Mouse (Mus musculus) frontal cortex, postnatal 25 days (tissue): Measurements from ENCODE around the gene Ushbp1.
A peak's percentile ranks its signal among the peaks of the same experiment; 100 is the strongest.
"Not testable (repeated sequence)": the region's sequence is repeated elsewhere in the genome, so short reads cannot be mapped to it uniquely, and the experiment has no call there.

Experiments used
- DNase-seq, 2 experiments: peaks; one replicate each; pipeline ENCODE4 v3.0.0; 2022; ENCODE audit warnings: low spot score in 2 of 2

Gene Ushbp1

GRCm38 (mm10) chr8:71371236-71371848 lies 24.3 kb downstream of the Ushbp1 start, which contains the start of gene Ocel1:
Gene Ocel1 (plus strand): TSS chr8:71371298.
- peak; percentile 95 to 96 for DNase-seq

DNA sequence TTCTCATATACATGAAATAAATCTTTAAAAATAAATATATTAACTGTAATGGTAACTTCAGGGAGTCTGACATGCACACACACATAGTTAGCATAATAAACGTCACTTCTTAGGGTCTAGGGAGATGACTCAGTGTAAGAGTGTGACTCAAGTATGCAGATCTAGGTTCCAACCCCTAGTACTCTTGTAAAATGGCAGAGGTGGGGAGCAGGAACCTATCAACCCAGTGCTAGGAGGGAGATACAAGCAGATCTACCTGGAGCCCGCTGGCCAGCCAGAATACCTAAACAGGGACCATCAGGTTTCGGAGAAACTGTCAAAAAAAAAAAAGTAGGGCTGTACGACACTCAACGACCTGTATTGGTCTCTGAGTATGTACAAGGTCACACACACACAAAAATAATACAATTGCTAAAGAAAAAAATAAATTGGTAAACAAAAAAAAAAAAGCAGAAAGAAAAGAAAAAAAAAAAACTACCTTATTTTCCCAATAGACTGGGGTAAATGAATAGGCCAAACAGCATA lies 24.8 kb downstream of the Ushbp1 start:
- no peak for DNase-seq

DNA sequence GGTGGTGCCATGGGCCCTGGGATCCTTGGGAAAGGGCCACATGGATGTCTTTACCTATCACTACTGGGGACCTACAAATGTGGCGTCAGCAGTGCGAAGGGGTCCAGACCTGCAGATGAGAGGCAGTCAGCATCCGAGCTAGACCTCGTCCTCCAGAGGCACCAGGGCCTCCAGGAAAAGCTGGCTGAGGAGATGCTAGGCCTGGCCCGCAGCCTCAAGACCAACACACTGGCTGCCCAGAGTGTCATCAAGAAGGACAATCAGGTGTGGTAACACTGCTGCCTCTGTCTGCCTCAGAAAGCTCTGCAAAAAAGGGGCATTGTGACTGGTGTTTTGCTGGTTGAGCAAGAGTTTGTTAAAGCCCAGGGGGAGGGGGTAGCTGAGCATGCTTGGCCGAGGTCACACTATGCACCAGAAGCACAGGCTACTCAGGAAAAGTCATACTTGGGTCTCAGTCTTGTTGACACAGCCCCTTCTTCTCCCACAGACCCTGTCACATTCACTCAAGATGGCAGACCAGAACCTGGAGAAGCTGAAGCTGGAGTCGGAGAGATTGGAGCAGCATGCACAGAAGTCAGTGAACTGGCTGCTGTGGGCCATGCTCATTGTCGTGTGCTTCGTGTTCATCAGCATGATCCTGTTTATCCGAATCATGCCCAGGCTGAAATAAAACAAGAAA lies 26.4 kb downstream of the Ushbp1 start:
- DNase-seq, result no peak

GRCm38 (mm10) chr8:71368366-71368765 lies 27.2 kb downstream of the Ushbp1 start:
- no peak for DNase-seq

DNA sequence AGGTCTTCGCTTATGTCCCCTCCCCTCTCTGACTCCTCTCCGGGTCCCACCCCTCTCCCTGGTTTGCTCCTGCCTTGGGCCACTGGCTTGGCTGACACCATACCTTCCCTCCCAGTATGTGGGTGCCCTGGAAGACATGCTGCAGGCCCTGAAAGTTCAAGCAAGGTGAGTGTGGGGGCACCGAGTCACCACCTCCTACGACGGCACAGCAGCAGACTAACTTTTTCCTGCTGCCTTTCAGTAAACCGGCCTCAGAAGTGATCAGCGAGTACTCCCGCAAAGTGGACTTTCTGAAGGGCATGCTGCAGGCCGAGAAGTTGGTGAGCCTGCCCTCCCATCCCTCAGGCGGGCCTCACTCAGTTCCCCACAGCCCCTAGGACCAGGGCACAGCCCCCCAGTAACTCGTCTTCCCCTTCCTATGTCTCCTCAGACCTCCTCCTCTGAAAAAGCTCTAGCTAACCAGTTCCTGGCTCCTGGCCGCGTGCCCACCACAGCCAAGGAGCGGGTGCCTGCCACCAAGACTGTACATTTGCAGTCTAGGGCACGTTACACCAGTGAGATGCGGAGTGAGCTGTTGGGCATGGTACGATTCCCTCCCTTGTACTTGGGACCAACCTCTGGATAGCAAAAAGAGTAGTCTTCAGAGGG lies 27.9 kb downstream of the Ushbp1 start:
- no peak for DNase-seq

DNA sequence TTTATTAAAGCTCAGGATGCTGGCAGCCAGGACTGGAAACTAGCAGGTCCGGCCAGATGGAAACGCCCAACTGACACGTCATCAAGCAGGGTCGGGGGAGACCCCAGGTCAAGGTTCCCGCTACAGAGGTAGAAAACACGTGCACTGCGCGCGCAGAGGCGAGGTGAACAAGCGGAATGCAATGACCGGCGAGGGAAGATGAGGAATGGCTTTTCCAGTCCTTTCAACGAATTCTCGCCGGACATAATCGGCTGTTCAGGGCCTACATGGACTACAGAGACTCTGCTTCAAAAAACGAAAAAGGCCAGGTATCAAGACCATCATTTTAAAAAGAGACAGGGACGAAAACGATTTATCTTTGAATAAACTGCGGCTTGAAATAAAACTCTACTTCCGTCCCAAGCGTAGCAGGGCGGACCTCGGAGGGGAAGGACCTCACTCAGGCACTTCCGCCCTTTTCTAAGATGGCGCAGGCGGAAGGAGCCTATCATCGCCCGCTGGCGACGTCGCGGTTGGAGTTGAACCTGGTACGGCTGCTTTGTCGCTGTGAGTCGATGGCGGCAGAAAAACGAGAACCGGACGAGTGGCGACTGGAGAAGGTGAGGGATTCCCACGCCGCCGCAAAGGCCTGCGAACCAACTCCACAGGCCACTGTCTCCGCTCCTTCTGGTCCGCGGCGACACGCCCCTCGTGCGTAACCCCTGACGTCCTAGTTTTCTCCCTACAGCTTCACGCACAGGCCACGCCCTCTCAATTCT lies 28.7 kb downstream of the Ushbp1 start, which contains the start of gene Use1:
TSS of gene Use1 (plus strand) at position 78 of the 758 bp plus-strand sequence.
- peak; percentile 82 to 84 for DNase-seq

DNA sequence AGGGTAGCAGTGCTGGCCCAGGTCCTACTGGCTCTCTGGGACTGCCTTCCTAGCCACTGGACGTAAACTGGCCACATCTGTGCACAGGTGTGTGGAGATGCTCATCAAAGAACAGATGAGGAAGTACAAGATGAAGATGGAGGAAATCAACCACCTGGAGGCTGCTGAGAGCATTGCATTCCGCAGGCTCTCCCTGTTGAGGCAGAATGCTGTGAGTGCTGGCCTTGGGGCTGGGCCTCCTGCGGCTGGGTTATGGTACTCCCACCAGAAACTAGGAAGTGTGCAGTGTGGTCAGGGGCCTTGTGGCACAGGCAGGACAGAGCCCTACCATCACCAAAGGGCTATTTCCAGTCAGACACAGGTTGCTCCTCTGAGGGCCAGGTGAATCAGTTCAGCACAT lies 37.6 kb downstream of the Ushbp1 start:
- no peak for DNase-seq

- no peak for DNase-seq
Measured at GRCm38 (mm10) chr8:71351520-71351919, 44.1 kb downstream of the Ushbp1 start.

GRCm38 (mm10) chr8:71351117-71351516 lies 44.5 kb downstream of the Ushbp1 start:
- DNase-seq, result no peak

- DNase-seq, result no peak
Measured at GRCm38 (mm10) chr8:71346581-71346980, 49.0 kb downstream of the Ushbp1 start.

DNA sequence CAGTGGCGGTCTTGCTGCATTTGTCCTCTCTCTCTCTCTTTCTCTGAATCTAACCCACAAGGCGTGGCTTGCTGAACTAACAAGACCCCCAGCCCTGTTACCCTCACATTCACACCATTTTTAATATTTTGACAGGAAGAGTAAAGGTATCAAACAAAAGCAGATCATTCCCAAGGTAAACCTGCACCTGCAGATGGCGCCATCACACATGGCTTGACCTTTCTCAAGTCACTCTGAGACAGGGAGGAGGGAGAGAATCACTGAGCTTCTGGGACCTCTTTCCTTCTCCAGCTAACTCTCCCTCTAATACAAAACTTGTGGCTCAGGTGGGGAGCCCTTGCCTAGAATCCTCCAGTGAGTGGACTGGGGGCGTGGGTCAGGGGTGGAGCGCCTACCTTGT lies 55.0 kb downstream of the Ushbp1 start:
- DNase-seq, result no peak

DNA sequence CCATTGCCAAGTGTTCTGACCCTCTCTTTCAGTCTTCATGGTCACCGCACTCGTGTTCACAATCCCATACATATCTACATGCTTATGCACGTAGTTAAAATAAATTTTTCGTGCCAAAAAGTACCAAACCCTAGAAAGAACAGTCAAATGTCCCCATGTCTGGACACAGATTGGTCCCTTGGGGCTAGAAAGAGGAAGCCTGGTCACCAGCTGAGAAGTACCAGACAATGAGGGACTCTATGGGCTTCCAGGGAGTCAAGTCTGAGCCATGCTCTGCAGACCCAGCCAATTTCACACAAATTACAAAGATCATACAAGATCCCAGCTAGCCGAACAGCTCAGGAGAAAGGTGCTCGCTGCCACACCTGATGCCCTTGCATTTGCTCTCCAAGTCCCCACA lies 57.8 kb downstream of the Ushbp1 start:
- not testable (repeated sequence) for DNase-seq
